Mouse (Mus musculus) limb, embryonic 15.5 days (tissue): ENCODE data around the gene Lemd2. TPM values are rescaled to one million over a fixed set of nuclear protein-coding genes. Genes with fewer than 3 reads are reported as not detected.
A peak's percentile ranks its signal among the peaks of the same experiment; 100 is the strongest.

Experiments
- ATAC-seq: fragments of 200-750 bp; cut with Nextera tagmentation; 2 replicates; pipeline ENCODE4 v1.8.0; 2017; ENCODE audit warnings: low read depth, moderate TSS enrichment; ENCODE audit not compliant: insufficient number of reproducible peaks, low FRiP score, low TSS enrichment
- H3K27ac ChIP-seq: fragments of 300-500 bp; sonication (generic); 2 replicates; pipeline ENCODE4 v1.5.1; 2015; ENCODE audit warnings: moderate library complexity, mild to moderate bottlenecking, inconsistent platforms
- H3K27me3 ChIP-seq: fragments of 300-500 bp; sonication (generic); 2 replicates; pipeline ENCODE4 v1.6.1; 2015; ENCODE audit warnings: inconsistent platforms
- H3K36me3 ChIP-seq: fragments of 300-500 bp; sonication (generic); 2 replicates; pipeline ENCODE4 v1.6.1; 2015; ENCODE audit warnings: inconsistent platforms
- H3K4me1 ChIP-seq: fragments of 300-500 bp; sonication (generic); 2 replicates; pipeline ENCODE4 v1.6.1; 2015; ENCODE audit warnings: inconsistent platforms
- H3K4me2 ChIP-seq: fragments of 300-500 bp; sonication (generic); 2 replicates; pipeline ENCODE4 v1.6.1; 2015; ENCODE audit warnings: mild to moderate bottlenecking, inconsistent platforms
- H3K4me3 ChIP-seq: fragments of 300-500 bp; sonication (generic); 2 replicates; pipeline ENCODE4 v1.5.1; 2015; ENCODE audit warnings: mild to moderate bottlenecking, inconsistent platforms
- H3K9ac ChIP-seq: fragments of 300-500 bp; sonication (generic); 2 replicates; pipeline ENCODE4 v1.6.1; 2015; ENCODE audit warnings: inconsistent platforms
- H3K9me3 ChIP-seq: fragments of 300-500 bp; sonication (generic); 2 replicates; pipeline ENCODE4 v1.6.1; 2016; ENCODE audit warnings: inconsistent platforms
- WGBS: fragments of 180-500 bp; shearing (Covaris S2); methylation state at CpG from one replicate; pipeline ENCODE4 v1.1.7; 2015; 5-methylcytosine and 5-hydroxymethylcytosine counted together
- polyA plus RNA-seq: library from polyadenylated mRNA; unstranded; fragments of >200 nt; fragmentation: Nextera tagmentation; extraction: Ambion mirVana; gene quantifications from 2 replicates; pipeline ENCODE4 v1.2.1, GENCODE M21; 2015

Gene Lemd2
- polyA plus RNA-seq, 1 experiment from 2014 or later: 15.3 TPM

DNA sequence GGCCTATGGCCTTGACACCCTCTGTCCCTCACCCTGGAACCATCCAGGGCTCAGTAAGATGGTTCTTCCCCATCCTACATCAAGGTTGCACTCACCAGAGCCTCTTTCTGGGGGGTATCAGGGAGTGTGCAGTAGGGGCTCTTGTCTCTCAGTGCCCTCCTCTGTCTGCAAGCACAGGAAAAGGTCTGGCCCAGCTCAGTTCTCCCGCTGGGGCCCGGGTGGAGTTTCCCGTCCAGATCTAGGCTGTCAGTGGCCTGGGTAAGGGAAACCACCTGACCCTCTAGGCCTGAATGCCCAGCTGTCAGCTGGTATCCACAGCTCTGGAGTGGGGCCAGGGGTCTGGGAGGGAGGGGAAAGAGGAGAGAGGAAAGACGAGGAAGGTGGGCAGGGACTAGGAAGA lies 36.7 kb downstream of the Lemd2 start, which contains the start of gene Ip6k3:
TSS of gene Ip6k3 (minus strand) at position 251 of the 400 bp plus-strand sequence.
- ATAC-seq: no peak
- peaks cover 23% of the 10 kb centered on the region for H3K4me1 ChIP-seq

DNA sequence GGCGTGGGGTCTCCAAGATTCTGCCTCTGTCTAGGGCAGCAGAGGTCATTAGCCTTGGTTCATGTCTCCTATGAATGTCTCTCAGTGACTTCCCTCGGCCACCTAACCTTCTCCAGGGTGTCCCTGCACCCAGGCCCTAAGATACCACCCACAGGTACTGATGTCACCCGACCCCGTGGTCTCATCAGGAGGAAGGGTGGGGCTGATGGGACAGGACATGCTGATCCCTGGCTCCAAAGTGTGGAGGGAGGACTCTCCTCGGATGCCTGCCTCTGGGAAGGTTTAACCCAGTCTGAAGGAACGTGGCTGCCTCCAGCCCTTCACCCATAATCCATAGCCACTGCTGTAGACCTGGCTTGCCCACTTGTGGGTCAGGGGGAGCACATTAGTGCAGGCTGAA lies 37.4 kb downstream of the Lemd2 start:
- H3K4me2 ChIP-seq: no peak overlapping the region
- no peaks in the 10 kb centered on the region for H3K36me3 ChIP-seq
- H3K27ac ChIP-seq: no peak overlapping the region
- WGBS: 73% methylated on average over 6 of the region's 6 CpGs
- no peaks in the 10 kb centered on the region for H3K9me3 ChIP-seq
- peaks cover 23% of the 10 kb centered on the region for H3K4me1 ChIP-seq
- H3K4me3 ChIP-seq: no peak overlapping the region
- no peaks in the 10 kb centered on the region for H3K27me3 ChIP-seq
- no peak overlapping the region for H3K9ac ChIP-seq
- ATAC-seq: no peak

More for the DNA sequence above, 36.7 kb downstream of the Lemd2 start, which contains the start of gene Ip6k3:
- H3K4me3 ChIP-seq: no peak within 1 kb of the TSS
- 57% methylated on average over 4 of the region's 4 CpGs for WGBS
- H3K9me3 ChIP-seq: no peaks in the 10 kb centered on the region
- H3K36me3 ChIP-seq: no peaks in the 10 kb centered on the region
- H3K9ac ChIP-seq: no peak within 1 kb of the TSS
- no peak within 1 kb of the TSS for H3K27ac ChIP-seq
- no peak within 1 kb of the TSS for H3K4me2 ChIP-seq
- no peaks in the 10 kb centered on the region for H3K27me3 ChIP-seq

DNA sequence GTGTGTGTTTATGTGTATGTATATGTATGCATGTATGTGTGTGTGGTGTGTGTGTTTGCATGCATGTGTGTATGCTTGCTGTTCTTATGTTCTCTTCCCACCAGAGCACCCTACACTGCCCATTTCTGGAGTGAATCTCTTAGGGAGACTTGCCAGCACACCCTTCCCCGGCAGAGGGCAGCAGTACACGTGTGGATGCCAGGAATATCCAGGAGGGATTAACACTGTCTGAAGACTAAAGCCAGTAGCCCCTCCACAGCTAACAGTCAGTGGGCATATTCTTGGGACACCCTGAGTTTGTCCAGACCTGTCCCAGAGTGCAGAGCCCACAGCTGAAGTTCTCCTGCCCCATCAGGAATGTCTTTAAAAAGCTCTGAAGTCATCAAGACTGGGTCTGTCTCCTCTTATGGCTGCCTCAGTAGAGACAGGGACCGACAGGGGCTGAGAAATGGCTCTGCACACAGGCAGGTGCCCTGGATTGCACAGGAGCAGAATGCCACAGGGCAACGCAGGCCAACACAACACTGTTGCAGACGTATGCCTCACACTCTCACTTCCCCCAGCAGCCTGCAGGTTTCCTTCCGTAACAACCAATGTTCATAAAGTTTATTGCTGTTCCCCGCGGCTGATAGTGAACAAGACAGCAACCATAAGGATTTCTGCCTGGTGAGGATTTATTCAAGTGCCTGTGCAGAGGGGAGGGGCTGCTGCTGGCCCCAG lies 39.1 kb downstream of the Lemd2 start:
- no peak overlapping the region for H3K4me2 ChIP-seq
- H3K27me3 ChIP-seq: no peaks in the 10 kb centered on the region
- H3K9ac ChIP-seq: no peak overlapping the region
- no peak overlapping the region for H3K4me3 ChIP-seq
- no peak overlapping the region for H3K27ac ChIP-seq
- no peaks in the 10 kb centered on the region for H3K36me3 ChIP-seq
- H3K4me1 ChIP-seq: peaks cover 30% of the 10 kb centered on the region
- ATAC-seq: 0 out of 2 replicates have a peak, but pooled peaks have one; percentile 16
- H3K9me3 ChIP-seq: no peaks in the 10 kb centered on the region
- WGBS: 22% methylated on average over 8 of the region's 8 CpGs

DNA sequence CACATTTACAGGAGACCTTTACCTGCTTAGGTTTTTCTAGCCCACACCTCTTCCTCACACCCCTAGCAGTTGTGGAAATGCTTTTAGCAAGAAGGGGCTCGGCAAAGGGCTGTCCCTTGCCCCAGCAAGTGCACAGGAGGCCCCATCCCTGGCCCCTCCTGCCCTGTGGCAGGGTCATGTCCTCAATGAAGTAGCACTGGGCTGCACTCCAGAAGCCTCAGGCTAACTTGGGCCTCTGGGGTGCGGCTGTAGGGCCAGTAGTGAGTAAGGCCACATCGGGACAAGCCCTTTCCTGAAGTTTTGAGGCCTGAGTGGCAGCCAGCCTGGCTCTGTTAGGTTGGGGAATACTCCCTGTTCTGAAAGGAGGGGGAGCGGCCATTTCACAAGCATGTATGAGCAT lies 43.4 kb downstream of the Lemd2 start:
- Histone ChIP-seq H3K27me3 (no peaks in the 10 kb centered on the region), H3K4me2 (no peak overlapping the region), H3K9ac (no peak overlapping the region), H3K9me3 (no peaks in the 10 kb centered on the region), H3K4me3 (no peak overlapping the region), H3K36me3 (no peaks in the 10 kb centered on the region), H3K27ac (no peak overlapping the region), H3K4me1 (peaks cover 20% of the 10 kb centered on the region)
- WGBS: 44% methylated on average over 4 of the region's 4 CpGs
- no peak for ATAC-seq

DNA sequence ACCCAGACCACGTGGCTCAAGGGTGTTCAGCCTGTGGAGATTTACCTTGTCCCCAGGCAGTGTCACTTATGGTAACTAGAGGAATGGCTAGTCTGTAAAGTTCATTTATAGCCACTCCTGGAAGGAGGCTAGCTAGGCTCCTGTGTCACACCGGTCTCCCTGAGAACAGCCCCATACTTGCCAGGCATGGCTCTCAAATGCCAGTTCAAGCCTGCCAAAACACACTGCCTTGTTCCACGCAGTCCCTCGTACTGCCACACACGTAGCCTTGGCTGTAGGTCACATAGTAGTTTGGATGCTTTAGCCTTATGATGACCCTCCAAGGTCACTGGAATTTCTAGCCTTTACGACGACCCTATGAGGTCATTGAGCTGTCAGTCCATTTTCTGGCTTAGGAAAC lies 45.1 kb downstream of the Lemd2 start:
- ATAC-seq: no peak
- no peaks in the 10 kb centered on the region for H3K36me3 ChIP-seq
- 67% methylated on average over 7 of the region's 7 CpGs for WGBS
- H3K9me3 ChIP-seq: no peaks in the 10 kb centered on the region
- no peaks in the 10 kb centered on the region for H3K27me3 ChIP-seq
- H3K27ac ChIP-seq: no peak overlapping the region
- no peak overlapping the region for H3K4me2 ChIP-seq
- H3K9ac ChIP-seq: no peak overlapping the region
- peaks cover 26% of the 10 kb centered on the region for H3K4me1 ChIP-seq
- no peak overlapping the region for H3K4me3 ChIP-seq

DNA sequence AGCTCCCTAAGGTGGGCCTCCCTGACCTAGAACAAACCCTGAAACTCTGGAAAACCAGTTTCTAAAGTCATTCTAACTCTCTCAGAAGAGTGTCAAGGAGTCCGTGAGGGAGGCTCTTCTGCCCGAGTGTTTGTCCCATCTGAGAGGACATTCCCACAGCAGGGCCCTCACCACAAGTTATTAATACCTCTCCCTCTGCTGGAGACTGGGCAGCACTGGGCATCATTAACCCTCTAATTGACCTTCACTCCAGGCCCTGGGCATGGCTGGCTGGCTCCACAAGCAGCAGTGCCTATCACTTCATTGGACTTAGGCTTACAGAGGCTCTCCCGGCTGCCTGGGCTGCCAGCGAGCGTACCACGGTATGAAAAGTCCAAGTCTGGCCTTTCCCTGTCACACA lies 45.8 kb downstream of the Lemd2 start:
- ATAC-seq: no peak
- Histone ChIP-seq H3K36me3 (no peaks in the 10 kb centered on the region), H3K4me3 (no peak overlapping the region), H3K9ac (no peak overlapping the region), H3K27ac (no peak overlapping the region), H3K27me3 (no peaks in the 10 kb centered on the region), H3K4me1 (peaks cover 33% of the 10 kb centered on the region), H3K9me3 (no peaks in the 10 kb centered on the region), H3K4me2 (no peak overlapping the region)
- whole genome bisulfite sequencing: 74% methylated on average over 6 of the region's 6 CpGs

DNA sequence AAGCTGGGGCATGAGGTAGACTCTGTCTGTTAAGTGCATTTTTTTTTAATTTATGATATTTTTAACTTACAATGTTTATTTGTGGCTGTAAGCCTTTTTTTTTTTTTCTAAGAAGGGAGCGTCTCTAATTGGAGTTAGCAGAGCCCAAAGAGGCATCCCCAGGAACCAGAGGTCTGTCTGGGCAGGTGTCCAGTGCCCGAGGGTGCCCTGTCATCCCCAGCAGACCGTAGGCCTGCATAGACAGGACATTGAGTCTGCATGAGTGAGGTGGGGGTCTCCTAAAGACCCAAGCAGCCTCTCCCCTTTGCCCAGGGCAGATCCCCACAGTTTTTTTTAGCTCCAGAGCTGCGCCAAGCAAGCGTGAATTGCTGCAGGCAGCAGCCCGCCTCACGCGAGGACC lies 48.5 kb downstream of the Lemd2 start:
- Histone ChIP-seq H3K9me3 (no peaks in the 10 kb centered on the region), H3K36me3 (no peaks in the 10 kb centered on the region), H3K27me3 (no peaks in the 10 kb centered on the region), H3K9ac (no peak overlapping the region), H3K4me2 (no peak overlapping the region), H3K27ac (no peak overlapping the region), H3K4me1 (peaks cover 40% of the 10 kb centered on the region), H3K4me3 (no peak overlapping the region)
- 77% methylated on average over 8 of the region's 8 CpGs for whole genome bisulfite sequencing
- no peak for ATAC-seq

DNA sequence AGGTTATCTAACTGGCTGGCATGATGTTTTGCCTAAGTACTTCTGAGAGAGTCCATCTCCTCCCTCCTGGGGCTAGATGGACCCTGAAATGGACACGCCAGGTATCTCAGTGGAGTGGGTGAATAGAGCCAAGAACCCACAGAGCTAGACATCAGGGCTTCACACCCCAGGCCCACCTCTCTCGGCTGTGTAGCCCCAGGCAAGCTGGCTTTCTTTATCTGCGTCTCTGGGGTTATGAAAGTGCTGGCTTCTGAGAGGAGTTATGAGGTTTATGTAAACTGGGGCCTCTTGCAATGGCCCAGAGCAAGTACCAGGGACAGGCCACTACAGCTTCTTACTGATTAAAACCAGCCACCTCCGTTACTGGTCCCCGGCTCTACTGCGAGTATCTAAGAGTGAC lies 49.4 kb downstream of the Lemd2 start:
- Histone ChIP-seq H3K4me1 (peaks cover 44% of the 10 kb centered on the region), H3K27ac (0 out of 2 replicates have a peak overlapping the region, but pooled peaks have one; percentile 79), H3K4me3 (no peak overlapping the region), H3K4me2 (no peak overlapping the region), H3K27me3 (no peaks in the 10 kb centered on the region), H3K9ac (no peak overlapping the region), H3K36me3 (no peaks in the 10 kb centered on the region), H3K9me3 (no peaks in the 10 kb centered on the region)
- 45% methylated on average over 6 of the region's 6 CpGs for WGBS
- ATAC-seq: no peak

DNA sequence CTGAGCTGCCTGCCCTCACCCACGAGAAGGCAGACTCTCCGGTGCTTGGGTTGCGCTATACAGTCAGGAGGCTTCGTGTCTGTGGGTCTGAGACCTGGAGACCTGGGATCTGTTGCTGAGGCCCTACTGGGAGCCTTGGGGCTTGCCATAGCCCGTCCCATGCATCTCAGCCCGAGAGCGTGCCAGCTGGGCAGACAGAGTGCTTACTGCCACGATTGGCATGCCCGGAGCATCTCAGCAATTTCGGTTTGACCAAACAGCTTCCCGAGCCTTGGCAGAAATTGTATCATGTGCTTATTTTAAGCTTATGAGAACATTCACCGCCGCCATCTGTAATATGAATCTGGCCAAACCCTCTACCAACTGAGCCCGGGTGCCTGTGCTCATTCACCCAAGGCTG lies 50.0 kb downstream of the Lemd2 start:
- Histone ChIP-seq H3K9ac (no peak overlapping the region), H3K4me3 (no peak overlapping the region), H3K4me1 (peaks cover 44% of the 10 kb centered on the region), H3K36me3 (no peaks in the 10 kb centered on the region), H3K27ac (peak overlapping the region; percentile 79), H3K4me2 (no peak overlapping the region), H3K27me3 (no peaks in the 10 kb centered on the region), H3K9me3 (no peaks in the 10 kb centered on the region)
- no peak for ATAC-seq
- WGBS: 75% methylated on average over 14 of the region's 14 CpGs

DNA sequence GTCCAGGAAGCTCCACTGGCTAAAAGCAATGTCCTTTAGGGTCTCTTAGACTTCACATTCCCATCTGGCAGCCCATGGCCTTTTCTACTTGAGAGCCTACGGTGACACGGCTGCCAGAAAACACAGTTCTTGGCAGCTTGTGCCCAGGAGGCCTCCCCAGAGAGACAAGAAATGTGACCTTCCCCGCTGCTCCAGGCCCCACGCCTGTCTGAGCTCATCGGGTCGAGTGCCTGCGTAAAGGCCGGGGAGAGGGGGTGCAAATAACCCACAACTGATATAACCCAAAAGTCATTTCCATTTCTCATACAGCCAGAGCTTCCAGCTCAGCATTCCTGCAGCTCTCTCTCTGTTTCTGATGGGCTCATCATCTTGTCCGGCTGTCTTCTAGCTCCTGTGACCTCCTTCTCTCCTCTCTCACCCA lies 50.5 kb downstream of the Lemd2 start:
- H3K4me3 ChIP-seq: no peak overlapping the region
- H3K4me1 ChIP-seq: peaks cover 49% of the 10 kb centered on the region
- H3K27me3 ChIP-seq: no peaks in the 10 kb centered on the region
- no peak overlapping the region for H3K4me2 ChIP-seq
- no peaks in the 10 kb centered on the region for H3K36me3 ChIP-seq
- no peak for ATAC-seq
- H3K9ac ChIP-seq: no peak overlapping the region
- WGBS: 43% methylated on average over 9 of the region's 9 CpGs
- H3K27ac ChIP-seq: peak overlapping the region; percentile 79
- no peaks in the 10 kb centered on the region for H3K9me3 ChIP-seq

DNA sequence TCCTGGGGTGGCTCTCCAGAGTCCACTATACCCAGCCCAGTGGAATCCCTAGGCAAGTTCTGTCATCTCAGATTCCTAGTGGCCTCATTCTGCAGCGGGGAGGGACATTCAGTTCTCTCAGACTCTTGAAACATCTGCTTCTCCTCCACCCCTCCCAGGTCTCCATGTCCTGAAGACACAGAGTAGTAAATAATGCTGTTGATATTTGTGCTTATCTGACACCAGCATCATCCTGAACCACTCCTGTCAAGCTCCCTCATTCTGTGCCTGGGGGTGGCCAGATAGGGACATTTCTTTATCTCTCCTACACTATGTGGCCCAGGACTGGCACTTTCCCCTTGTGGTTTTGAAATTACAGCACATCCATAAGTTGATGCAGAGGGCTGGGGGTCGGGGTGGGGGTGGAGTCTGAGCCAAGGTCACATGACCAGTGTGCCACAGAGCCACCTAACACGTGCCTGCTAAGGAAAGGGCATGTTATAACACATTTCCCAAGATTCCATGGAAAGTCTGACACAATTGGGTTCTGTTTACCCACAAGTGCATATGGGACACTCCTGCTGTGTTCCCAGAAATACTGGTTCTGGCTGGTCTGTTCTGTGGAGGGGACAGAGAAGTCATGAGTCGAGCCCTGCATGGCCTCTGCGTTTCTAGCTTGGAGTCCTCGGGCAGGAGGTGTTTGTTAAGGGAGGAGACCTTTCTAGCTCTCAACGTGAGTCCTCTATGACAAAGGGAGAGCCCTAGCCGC lies 51.1 kb downstream of the Lemd2 start:
- no peak overlapping the region for H3K9ac ChIP-seq
- no peak overlapping the region for H3K4me2 ChIP-seq
- H3K36me3 ChIP-seq: no peaks in the 10 kb centered on the region
- peak overlapping the region; percentile 79; the same call in 1 of the 2 replicates for H3K27ac ChIP-seq
- no peaks in the 10 kb centered on the region for H3K9me3 ChIP-seq
- 48% methylated on average over 8 of the region's 8 CpGs for WGBS
- no peak for ATAC-seq
- no peaks in the 10 kb centered on the region for H3K27me3 ChIP-seq
- H3K4me1 ChIP-seq: peaks cover 55% of the 10 kb centered on the region
- H3K4me3 ChIP-seq: no peak overlapping the region

DNA sequence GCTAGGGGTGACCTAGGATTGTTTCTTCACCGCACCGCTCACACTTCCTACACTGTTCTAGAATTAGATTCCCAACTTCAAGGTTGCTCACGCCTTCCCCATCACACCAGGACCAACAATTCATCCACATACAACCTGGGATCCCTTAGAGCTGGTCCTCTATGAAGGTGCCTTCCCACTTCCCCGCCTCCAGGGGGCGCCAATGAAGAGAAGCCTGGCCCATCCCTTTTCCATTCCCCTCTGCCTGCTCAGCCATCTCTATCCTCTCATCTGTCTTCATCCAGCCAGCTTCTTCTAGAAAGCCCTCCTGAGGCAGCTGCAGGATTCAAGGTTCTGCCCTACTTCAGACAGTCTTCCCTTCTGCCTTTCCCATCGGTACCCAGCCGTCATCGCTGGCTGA lies 52.9 kb downstream of the Lemd2 start:
- H3K27ac ChIP-seq: no peak overlapping the region
- no peak overlapping the region for H3K4me2 ChIP-seq
- no peaks in the 10 kb centered on the region for H3K27me3 ChIP-seq
- ATAC-seq: no peak
- H3K9ac ChIP-seq: no peak overlapping the region
- H3K9me3 ChIP-seq: no peaks in the 10 kb centered on the region
- peaks cover 62% of the 10 kb centered on the region for H3K4me1 ChIP-seq
- WGBS: 72% methylated on average over 8 of the region's 8 CpGs
- H3K36me3 ChIP-seq: no peaks in the 10 kb centered on the region
- no peak overlapping the region for H3K4me3 ChIP-seq
